Mouse (Mus musculus) left cerebral cortex, adult 2 months (tissue): Measurements from ENCODE around the gene Fam241b. TPM values are rescaled to one million over a fixed set of nuclear protein-coding genes. Genes with fewer than 3 reads are reported as not detected.

ENCODE experiments used
- DNase-seq, 2 experiments: peaks; one replicate each; pipeline ENCODE4 v3.0.0; 2021 to 2022; ENCODE audit warnings: low spot score in 2 of 2, mixed read lengths in 1 of 2; ENCODE audit errors: extremely low spot score in 1 of 2
- H3K27ac ChIP-seq: fragments of 200-600 bp; 2 replicates; pipeline ENCODE4 v1.8.1; 2022
- H3K4me3 ChIP-seq: fragments of 200-600 bp; 2 replicates; pipeline ENCODE4 v1.8.1; 2022
- CTCF ChIP-seq: fragments of 200-600 bp; IDR thresholded peaks from 2 replicates; pipeline ENCODE4 v1.8.1; 2022; ENCODE audit warnings: antibody characterized with exemption, mild to moderate bottlenecking, moderate library complexity
- intact Hi-C: fragments of 180-260 bp; cut with DNase I; formaldehyde crosslinking; loops from one replicate; pipeline ENCODE4 v1.15.1; 2025
- total RNA-seq, 2 experiments: library from RNA; stranded (reverse); gene quantifications; 2 replicates each; pipeline ENCODE4 v1.2.3; 2021

Gene Fam241b
- total RNA-seq, 2 experiments from 2014 or later = 50.1 to 58.3 TPM

GRCm38 (mm10) chr10:62173941-62174448 is 30.3 kb upstream of the Fam241b start:
- Histone ChIP-seq H3K4me3 (no peak overlapping the region), H3K27ac (no peak overlapping the region)
- intact Hi-C loops = no loop called here
- no peak for DNase-seq
- TF ChIP-seq CTCF = no peak

DNA sequence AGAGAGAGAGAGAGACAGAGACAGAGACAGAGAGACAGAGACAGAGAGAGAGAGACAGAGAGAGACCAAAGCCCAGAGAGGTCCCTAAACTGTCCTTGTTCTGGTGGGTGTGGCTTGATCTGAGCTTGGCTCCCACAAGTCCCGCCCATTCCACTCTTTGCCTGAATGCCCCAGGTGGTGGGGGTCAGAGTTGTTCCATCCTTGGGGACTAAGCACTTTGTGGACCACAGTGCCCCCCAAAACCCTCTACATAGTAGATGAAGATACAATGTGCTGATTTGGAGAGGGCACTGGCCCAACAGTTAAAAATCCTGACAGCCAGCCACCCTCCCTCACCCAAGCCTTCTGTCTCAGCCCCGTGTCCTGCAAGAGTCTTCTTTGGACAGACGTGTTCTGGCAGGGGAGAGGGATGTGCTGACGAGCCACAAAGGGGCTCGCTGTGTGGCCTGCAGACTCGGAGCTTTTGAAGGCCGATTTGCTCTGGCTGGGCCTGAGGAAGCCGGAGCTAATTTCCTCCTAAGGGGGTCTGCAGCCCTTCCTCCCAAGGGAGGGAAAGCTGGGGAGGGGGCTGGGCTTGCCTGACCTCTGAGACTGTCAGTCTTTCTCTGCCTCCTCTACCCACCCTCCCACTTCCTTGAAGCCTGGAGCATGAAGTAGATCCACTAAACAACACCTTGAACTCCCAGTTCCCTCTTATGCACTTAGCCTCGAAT is 29.3 kb upstream of the Fam241b start:
- no peak overlapping the region for H3K4me3 ChIP-seq
- TF ChIP-seq CTCF = no peak
- intact Hi-C loops = no loop called here
- H3K27ac ChIP-seq = no peak overlapping the region
- no peak for DNase-seq

- no peak for TF ChIP-seq CTCF
- DNase-seq = no peak
- intact Hi-C loops = no loop called here
- no peak overlapping the region for H3K4me3 ChIP-seq
- H3K27ac ChIP-seq = no peak overlapping the region
Measured at GRCm38 (mm10) chr10:62162410-62162809, 18.7 kb upstream of the Fam241b start.

GRCm38 (mm10) chr10:62149929-62150328 is 6.2 kb upstream of the Fam241b start:
- no peak overlapping the region for H3K27ac ChIP-seq
- no peak for TF ChIP-seq CTCF
- no peak for DNase-seq
- intact Hi-C loops = no loop called here
- H3K4me3 ChIP-seq = no peak overlapping the region

DNA sequence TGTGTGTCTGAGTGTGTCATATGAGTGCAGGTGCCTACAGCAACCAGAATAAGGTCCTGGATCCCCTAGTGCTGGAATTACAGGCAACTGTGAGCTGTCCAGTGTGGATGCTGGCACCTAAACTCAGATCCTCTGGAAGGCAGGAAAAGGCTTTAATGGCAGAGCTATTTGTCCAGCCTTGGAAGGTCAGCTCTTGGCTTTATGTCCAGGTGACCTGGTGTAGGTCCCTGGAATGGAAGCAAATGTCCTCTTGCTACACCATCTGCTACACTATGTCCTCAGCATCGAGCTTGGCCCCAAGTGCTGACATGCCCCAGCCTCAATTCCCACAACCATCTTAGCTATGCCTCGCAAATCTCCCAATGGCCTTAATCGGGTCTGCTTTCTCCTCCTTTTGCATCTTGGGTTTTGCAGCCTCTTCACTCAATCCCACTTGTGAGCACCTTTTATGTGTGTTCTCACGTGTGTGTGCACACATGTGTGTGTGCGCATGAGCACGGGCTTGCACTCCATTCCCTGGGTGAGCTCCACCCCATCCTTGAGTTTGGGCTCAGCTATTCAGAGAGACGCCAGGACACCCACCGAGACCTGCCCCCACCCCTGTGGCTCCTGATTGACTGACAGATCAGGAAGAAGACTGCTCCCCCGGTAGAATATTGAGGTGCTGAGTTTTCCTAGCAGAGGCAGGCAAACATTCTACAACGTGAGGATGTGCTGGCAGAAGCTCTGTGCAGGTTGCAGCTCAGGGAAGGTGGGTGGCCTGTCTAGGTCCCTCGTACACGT is 3.9 kb upstream of the Fam241b start:
- intact Hi-C loops = no loop called here
- H3K27ac ChIP-seq = no peak overlapping the region
- DNase-seq = no peak
- TF ChIP-seq CTCF = no peak
- no peak overlapping the region for H3K4me3 ChIP-seq

GRCm38 (mm10) chr10:62145957-62146356 is 2.2 kb upstream of the Fam241b start:
- Histone ChIP-seq H3K4me3 (no peak overlapping the region), H3K27ac (no peak overlapping the region)
- no peak for TF ChIP-seq CTCF
- intact Hi-C loops = no loop called here
- DNase-seq = no peak

GRCm38 (mm10) chr10:62138040-62138439 is 5.7 kb downstream of the Fam241b start:
- DNase-seq = no peak
- no peak overlapping the region for H3K27ac ChIP-seq
- no peak for TF ChIP-seq CTCF
- no peak overlapping the region for H3K4me3 ChIP-seq
- intact Hi-C loops = no loop called here

DNA sequence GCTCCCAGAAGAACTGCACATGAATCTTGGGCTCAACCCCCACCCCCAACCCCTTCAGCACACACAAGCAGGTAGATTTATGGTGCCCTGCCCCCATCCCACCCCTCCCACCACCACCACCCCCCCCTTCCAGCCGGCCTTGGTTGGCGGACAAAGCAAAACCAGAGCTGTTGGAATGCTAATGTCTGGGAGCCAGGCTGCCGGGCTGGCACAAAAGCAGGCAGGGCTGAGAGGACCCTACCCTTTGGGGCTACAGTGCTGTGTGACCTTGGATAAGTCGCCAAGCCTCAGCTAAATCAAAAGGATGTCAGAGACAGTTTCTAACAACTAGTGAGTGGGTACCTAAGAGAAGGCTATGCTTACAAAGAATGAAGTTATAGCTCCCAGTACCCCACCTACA is 6.6 kb downstream of the Fam241b start:
- no peak overlapping the region for H3K27ac ChIP-seq
- TF ChIP-seq CTCF = no peak
- intact Hi-C loops = no loop called here
- DNase-seq = no peak
- no peak overlapping the region for H3K4me3 ChIP-seq

- intact Hi-C loops = no loop called here
- DNase-seq = no peak
- no peak for TF ChIP-seq CTCF
- no peak overlapping the region for H3K4me3 ChIP-seq
- no peak overlapping the region for H3K27ac ChIP-seq
Measured at GRCm38 (mm10) chr10:62135696-62136470, 7.8 kb downstream of the Fam241b start.

DNA sequence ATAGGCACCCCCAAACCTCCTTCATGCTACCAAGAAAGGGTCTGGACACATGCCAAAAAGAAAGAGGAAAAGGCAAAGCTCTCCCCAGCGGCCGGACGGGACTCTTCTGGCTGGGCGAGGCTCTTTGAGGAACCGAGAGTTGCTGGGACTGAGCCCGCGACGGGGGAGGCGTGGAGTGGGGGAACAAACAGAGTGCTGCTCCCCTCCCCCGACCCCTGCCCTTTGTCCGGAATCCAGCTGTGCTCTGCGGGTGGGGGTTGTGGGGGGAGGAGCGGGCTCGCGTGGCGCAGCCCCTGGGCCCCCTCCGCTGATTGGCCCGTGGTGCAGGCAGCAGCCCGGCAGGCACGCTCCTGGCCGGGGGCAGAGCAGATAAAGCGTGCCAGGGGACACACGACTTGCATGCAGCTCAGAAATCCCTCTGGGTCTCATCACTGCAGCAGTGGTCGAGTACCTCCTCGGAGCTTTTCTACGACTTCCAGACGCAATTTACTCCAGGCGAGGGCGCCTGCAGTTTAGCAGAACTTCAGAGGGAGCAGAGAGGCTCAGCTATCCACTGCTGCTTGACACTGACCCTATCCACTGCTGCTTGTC is 10.9 kb downstream of the Fam241b start, which contains the start of gene Neurog3:
Gene Neurog3 (plus strand): TSS at position 400 of the 591 bp plus-strand sequence.
- no peak for DNase-seq
- no peak for TF ChIP-seq CTCF
- intact Hi-C loops = no loop called here
- Histone ChIP-seq H3K27ac (no peak within 1 kb of the TSS), H3K4me3 (no peak within 1 kb of the TSS)

GRCm38 (mm10) chr10:62128316-62128951 is 15.3 kb downstream of the Fam241b start:
- intact Hi-C loops = no loop called here
- peak; percentile 44 to 58 for DNase-seq
- Histone ChIP-seq H3K4me3 (no peak overlapping the region), H3K27ac (no peak overlapping the region)
- no peak for TF ChIP-seq CTCF
